Mouse (Mus musculus) lung, embryonic 15.5 days (tissue): Measurements from ENCODE around the gene Olfr47. TPM values are rescaled to one million over a fixed set of nuclear protein-coding genes. Genes with fewer than 3 reads are reported as not detected.

ENCODE experiments used
- ATAC-seq: fragments of 200-750 bp; cut with Nextera tagmentation; 2 replicates; pipeline ENCODE4 v1.8.0; 2017; ENCODE audit warnings: moderate number of reproducible peaks, borderline replicate concordance; ENCODE audit not compliant: low FRiP score, low TSS enrichment; ENCODE audit errors: extremely low read depth
- H3K27ac ChIP-seq: fragments of 300-500 bp; sonication (generic); 2 replicates; pipeline ENCODE4 v1.5.1; 2015; ENCODE audit warnings: moderate library complexity, mild to moderate bottlenecking, inconsistent platforms
- H3K27me3 ChIP-seq: fragments of 300-500 bp; sonication (generic); 2 replicates; pipeline ENCODE4 v1.6.1; 2015; ENCODE audit warnings: inconsistent platforms
- H3K36me3 ChIP-seq: fragments of 300-500 bp; sonication (generic); 2 replicates; pipeline ENCODE4 v1.6.1; 2015; ENCODE audit warnings: inconsistent platforms
- H3K4me1 ChIP-seq: fragments of 300-500 bp; sonication (generic); 2 replicates; pipeline ENCODE4 v1.6.1; 2015; ENCODE audit warnings: inconsistent platforms
- H3K4me2 ChIP-seq: fragments of 300-500 bp; sonication (generic); 2 replicates; pipeline ENCODE4 v1.6.1; 2015; ENCODE audit warnings: inconsistent platforms, mild to moderate bottlenecking, moderate library complexity
- H3K4me3 ChIP-seq: fragments of 300-500 bp; sonication (generic); 2 replicates; pipeline ENCODE4 v1.5.1; 2015; ENCODE audit warnings: mild to moderate bottlenecking, inconsistent platforms
- H3K9ac ChIP-seq: fragments of 300-500 bp; sonication (generic); 2 replicates; pipeline ENCODE4 v1.6.1; 2015; ENCODE audit warnings: inconsistent platforms
- H3K9me3 ChIP-seq: fragments of 300-500 bp; sonication (generic); 2 replicates; pipeline ENCODE4 v1.6.1; 2016; ENCODE audit warnings: inconsistent platforms
- WGBS: fragments of 180-500 bp; shearing (Covaris S2); methylation state at CpG from one replicate; pipeline ENCODE4 v1.1.7; 2015; 5-methylcytosine and 5-hydroxymethylcytosine counted together
- polyA plus RNA-seq: library from polyadenylated mRNA; unstranded; fragments of >200 nt; fragmentation: Nextera tagmentation; extraction: Ambion mirVana; gene quantifications from 2 replicates; pipeline ENCODE4 v1.2.1, GENCODE M21; 2015

Gene Olfr47
- polyA plus RNA-seq, 1 experiment from 2014 or later = not detected

GRCm38 (mm10) chr6:43265363-43266041 is 34.2 kb downstream of the Olfr47 start, which contains the start of gene Arhgef5:
Arhgef5 (plus strand) TSS chr6:43265582.
- peaks cover 3% of the 10 kb centered on the region; the same call in 1 of the 2 replicates for H3K36me3 ChIP-seq
- no peaks in the 10 kb centered on the region for H3K9me3 ChIP-seq
- H3K27me3 ChIP-seq = no peaks in the 10 kb centered on the region
- peak within 1 kb of the TSS; percentile 87 for H3K27ac ChIP-seq
- peak; percentile 89 for ATAC-seq
- peaks cover 17% of the 10 kb centered on the region for H3K4me1 ChIP-seq
- peak within 1 kb of the TSS; percentile 81 for H3K9ac ChIP-seq
- H3K4me3 ChIP-seq = peak within 1 kb of the TSS; percentile 70
- WGBS = under 1% methylated on average over 41 of the region's 48 CpGs
- H3K4me2 ChIP-seq = peak within 1 kb of the TSS; percentile 80

- Histone ChIP-seq H3K36me3 (peaks cover 3% of the 10 kb centered on the region; the same call in 1 of the 2 replicates), H3K4me1 (peaks cover 17% of the 10 kb centered on the region), H3K4me2 (peak overlapping the region; percentile 80), H3K27me3 (no peaks in the 10 kb centered on the region), H3K9me3 (no peaks in the 10 kb centered on the region), H3K27ac (peak overlapping the region; percentile 87), H3K9ac (peak overlapping the region; percentile 81), H3K4me3 (peak overlapping the region; percentile 70)
- 0% methylated on average over 8 of the region's 8 CpGs for WGBS
- ATAC-seq = peak; percentile 74; the same call in 1 of the 2 replicates
Observed at GRCm38 (mm10) chr6:43266356-43266755, 35.0 kb downstream of the Olfr47 start.

- no peak overlapping the region for H3K4me2 ChIP-seq
- H3K36me3 ChIP-seq = peaks cover 46% of the 10 kb centered on the region
- H3K9me3 ChIP-seq = no peaks in the 10 kb centered on the region
- no peaks in the 10 kb centered on the region; the same call in 1 of the 2 replicates for H3K4me1 ChIP-seq
- no peak overlapping the region for H3K4me3 ChIP-seq
- peak overlapping the region; percentile 75 for H3K27ac ChIP-seq
- ATAC-seq = peak; percentile 81
- H3K27me3 ChIP-seq = no peaks in the 10 kb centered on the region
- no peak overlapping the region for H3K9ac ChIP-seq
Observed at GRCm38 (mm10) chr6:43272597-43272996, 41.3 kb downstream of the Olfr47 start.

GRCm38 (mm10) chr6:43274123-43274522 is 42.8 kb downstream of the Olfr47 start:
- Histone ChIP-seq H3K9me3 (no peaks in the 10 kb centered on the region), H3K4me2 (no peak overlapping the region), H3K4me1 (no peaks in the 10 kb centered on the region), H3K36me3 (peaks cover 49% of the 10 kb centered on the region), H3K4me3 (no peak overlapping the region), H3K27me3 (no peaks in the 10 kb centered on the region), H3K9ac (no peak overlapping the region), H3K27ac (no peak overlapping the region)
- ATAC-seq = no peak
- 82% methylated on average over 4 of the region's 4 CpGs for WGBS

GRCm38 (mm10) chr6:43278247-43278646 is 46.9 kb downstream of the Olfr47 start:
- H3K27ac ChIP-seq = no peak overlapping the region
- no peaks in the 10 kb centered on the region for H3K27me3 ChIP-seq
- ATAC-seq = no peak
- H3K9me3 ChIP-seq = no peaks in the 10 kb centered on the region
- no peak overlapping the region for H3K4me3 ChIP-seq
- peaks cover 83% of the 10 kb centered on the region for H3K36me3 ChIP-seq
- no peak overlapping the region for H3K4me2 ChIP-seq
- no peak overlapping the region for H3K9ac ChIP-seq
- no peaks in the 10 kb centered on the region for H3K4me1 ChIP-seq

- Histone ChIP-seq H3K9me3 (no peaks in the 10 kb centered on the region), H3K27me3 (no peaks in the 10 kb centered on the region), H3K4me3 (no peak overlapping the region), H3K4me2 (no peak overlapping the region), H3K9ac (no peak overlapping the region), H3K4me1 (no peaks in the 10 kb centered on the region), H3K27ac (no peak overlapping the region), H3K36me3 (peaks cover 84% of the 10 kb centered on the region)
- 86% methylated on average over 5 of the region's 5 CpGs for WGBS
- ATAC-seq = no peak
Observed at GRCm38 (mm10) chr6:43280481-43280880, 49.2 kb downstream of the Olfr47 start.

Other genes with a start within 250 kb of the Olfr47 start
- not detected in 2 replicates for gene Olfr441, start 125.2 kb upstream of the Olfr47 start, polyA plus RNA-seq
- not detected in 2 replicates for gene Olfr237-ps1, start 85.0 kb upstream of the Olfr47 start, polyA plus RNA-seq
- not detected in 2 replicates for gene Olfr437, start 68.2 kb upstream of the Olfr47 start, polyA plus RNA-seq
- not detected in 2 replicates for gene Olfr13, start 59.4 kb upstream of the Olfr47 start, polyA plus RNA-seq
- not detected in 2 replicates for gene Olfr435, start 34.4 kb upstream of the Olfr47 start, polyA plus RNA-seq
- gene Olfr434, start 18.5 kb upstream of the Olfr47 start, polyA plus RNA-seq = not detected in 2 replicates
- 18.5 and 21.5 TPM in 2 replicates for gene Arhgef5, start 34.1 kb downstream of the Olfr47 start, polyA plus RNA-seq
- gene Nobox, start 78.0 kb downstream of the Olfr47 start, polyA plus RNA-seq = 0.20 TPM in 1 of 2 replicates, not detected in the other